10 mouse cellular contexts compared by ENCODE assay signal in the genomic region with DNA sequence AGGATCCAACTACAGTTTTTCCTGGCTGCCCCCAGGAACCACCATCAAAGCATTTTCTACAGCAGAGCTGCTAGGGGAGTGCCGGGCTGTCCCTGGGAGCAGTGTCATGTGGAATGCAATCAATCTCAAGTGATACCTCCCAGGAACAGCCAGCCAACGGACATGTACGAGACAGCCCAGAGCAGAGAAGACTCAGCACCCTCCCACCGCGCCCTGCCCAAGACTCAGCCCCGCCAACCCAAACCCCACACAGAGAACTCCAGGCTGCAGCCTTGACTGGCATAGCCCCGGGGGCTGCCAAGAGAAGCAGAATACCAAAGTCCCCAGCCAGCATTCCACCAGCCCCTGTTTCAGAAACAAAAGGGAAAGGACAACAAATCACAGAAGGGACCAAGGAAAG. TPM values are rescaled to one million over a fixed set of nuclear protein-coding genes. Genes with fewer than 3 reads are reported as not detected.
DNase-seq lines count a peak whose midpoint lies in the region; ATAC-seq lines count a peak whose summit lies in the region.
"Had no signal": no experiment of that assay in that cellular context is flagged by ENCODE, and none has a peak within 500 bp of the region (broad histone marks: within the 10 kb centered on the region; RNA-seq: fewer than 3 reads in every experiment).

No protein-coding gene starts in this region.

- intact Hi-C loops in left cerebral cortex, postnatal 14 days (cut with DNase I): no loop called here

- 0 out of 2 replicates have a peak overlapping the region, but pooled peaks have one; percentile 24 for H3K27ac ChIP-seq in embryonic facial prominence, embryonic 12.5 days
- H3K27ac ChIP-seq in kidney, embryonic 14.5 days (ENCODE audit: low read depth, low read length): peak overlapping the region; percentile 25; the same call in 1 of the 2 replicates

- no peak overlapping the region for H3K9ac ChIP-seq in embryonic facial prominence, embryonic 12.5 days
- no peak overlapping the region for H3K9ac ChIP-seq in kidney, embryonic 14.5 days (ENCODE audit: low read depth, low read length)

- H3K9me3 ChIP-seq in embryonic facial prominence, embryonic 12.5 days: no peaks in the 10 kb centered on the region
- H3K9me3 ChIP-seq in kidney, embryonic 14.5 days (ENCODE audit: control insufficient read depth, low read length): no peaks in the 10 kb centered on the region

- no peak overlapping the region for H3K4me3 ChIP-seq in embryonic facial prominence, embryonic 12.5 days
- H3K4me3 ChIP-seq in kidney, embryonic 14.5 days (ENCODE audit: low read length): no peak overlapping the region

- H3K4me2 ChIP-seq in embryonic facial prominence, embryonic 12.5 days (replicated peaks): 0 out of 2 replicates have a peak overlapping the region, but pooled peaks have one; percentile 5
- peak overlapping the region; percentile 2; the same call in 1 of the 2 replicates for H3K4me2 ChIP-seq in kidney, embryonic 14.5 days (replicated peaks; ENCODE audit: low read depth, low read length)

- no peaks in the 10 kb centered on the region for H3K27me3 ChIP-seq in embryonic facial prominence, embryonic 12.5 days
- H3K27me3 ChIP-seq in kidney, embryonic 14.5 days (ENCODE audit: control insufficient read depth, insufficient read depth, low read length): no peaks in the 10 kb centered on the region

- ATAC-seq in embryonic facial prominence, embryonic 12.5 days (ENCODE audit: insufficient number of reproducible peaks, insufficient read depth, low FRiP score, low TSS enrichment): no peak
- peak; percentile 61; the same call in 1 of the 2 replicates for ATAC-seq in kidney, embryonic 14.5 days (ENCODE audit: low FRiP score, low TSS enrichment)
- no peak for ATAC-seq in CD4-positive, CD25-positive, alpha-beta regulatory T cell, adult 4 months

- H3K36me3 ChIP-seq in embryonic facial prominence, embryonic 12.5 days: no peaks in the 10 kb centered on the region
- H3K36me3 ChIP-seq in kidney, embryonic 14.5 days (ENCODE audit: control insufficient read depth, insufficient read depth, low read length): no peaks in the 10 kb centered on the region

- WGBS in embryonic facial prominence, embryonic 12.5 days: 50% methylated on average over 7 of the region's 7 CpGs
- 8% methylated on average over 7 of the region's 7 CpGs for WGBS in kidney, embryonic 14.5 days

- peaks cover 19% of the 10 kb centered on the region for H3K4me1 ChIP-seq in embryonic facial prominence, embryonic 12.5 days
- H3K4me1 ChIP-seq in kidney, embryonic 14.5 days (ENCODE audit: control insufficient read depth, insufficient read depth, low read length): peaks cover 41% of the 10 kb centered on the region

- DNase-seq in embryo, embryonic 10 days (ENCODE audit: low spot score): peak; percentile 61
- DNase-seq in embryo, embryonic 9.5 days (ENCODE audit: extremely low spot score): no peak
- DNase-seq in lung, postnatal 25 days (ENCODE audit: low spot score): peak; percentile 58
- no peak for DNase-seq in left cerebral cortex, postnatal 14 days (ENCODE audit: low spot score in 2 of 2)
- DNase-seq in spleen, postnatal 36 days (ENCODE audit: low spot score in 2 of 2): no peak
- DNase-seq: right cerebral cortex, postnatal 4 days had no signal

RNA-seq across cellular contexts. Expression of gene Ggta1, which starts 31.0 kb away (rescaled TPM):
- polyA plus RNA-seq in embryonic facial prominence, embryonic 12.5 days (2016; fragmentation: Nextera tagmentation; extraction: Ambion mirVana): 9.8 and 10.8 TPM in 2 replicates
- polyA plus RNA-seq in kidney, embryonic 14.5 days (2014; fragmentation: Nextera tagmentation; extraction: Ambion mirVana): 10.3 and 21.5 TPM in 2 replicates
- total RNA-seq in left cerebral cortex, postnatal 14 days (2021): 1 to 10 TPM; 2.9 to 3.5 TPM
- 10 to 100 TPM; 19.3 to 28.4 TPM for polyA plus RNA-seq in CD4-positive, CD25-positive, alpha-beta regulatory T cell, adult 4 months (2017; shearing (Covaris generic))

RNA-seq across cellular contexts. Expression of gene 4930402F06Rik, which starts 35.0 kb away (rescaled TPM):
- polyA plus RNA-seq in embryonic facial prominence, embryonic 12.5 days (2016; fragmentation: Nextera tagmentation; extraction: Ambion mirVana): not detected in 2 replicates
- not detected in 2 replicates for polyA plus RNA-seq in kidney, embryonic 14.5 days (2014; fragmentation: Nextera tagmentation; extraction: Ambion mirVana)
- not detected for total RNA-seq in left cerebral cortex, postnatal 14 days (2021)
- not detected for polyA plus RNA-seq in CD4-positive, CD25-positive, alpha-beta regulatory T cell, adult 4 months (2017; shearing (Covaris generic))
- total RNA-seq: left cerebral cortex, adult 8-10 months had no signal

Comparison
In these comparisons a context has a peak if more than half of its experiments do, and no peak if none do; other contexts are left out.
1. DNase-seq: peak in embryo, embryonic 10 days (single experiment) and lung, postnatal 25 days (single experiment); none in embryo, embryonic 9.5 days (single experiment), left cerebral cortex, postnatal 14 days (0 of 2) and spleen, postnatal 36 days (0 of 2).